Mouse (Mus musculus) liver, adult 2 months (tissue): ENCODE data around the gene Mybpc2. TPM values are rescaled to one million over a fixed set of nuclear protein-coding genes. Genes with fewer than 3 reads are reported as not detected.

Source experiments
- DNase-seq: peaks from one replicate; pipeline ENCODE4 v3.0.0-alpha.2; 2011; ENCODE audit warnings: low read depth, low spot score; ENCODE audit errors: extremely low read depth
- H3K27ac ChIP-seq: fragments of 200-500 bp; replicated peaks from 2 replicates; pipeline ENCODE4 v1.5.1; 2012; ENCODE audit warnings: low read depth, mild to moderate bottlenecking, control low read depth, inconsistent platforms, low read length; ENCODE audit not compliant: insufficient read depth
- H3K27me3 ChIP-seq: fragments of 200-500 bp; 2 replicates; pipeline ENCODE4 v1.6.1; 2012; ENCODE audit warnings: mild to moderate bottlenecking, moderate library complexity, low read length, inconsistent platforms; ENCODE audit not compliant: control insufficient read depth, insufficient read depth
- H3K36me3 ChIP-seq: fragments of 200-500 bp; 2 replicates; pipeline ENCODE4 v1.6.1; 2012; ENCODE audit warnings: low read length, inconsistent platforms; ENCODE audit not compliant: control insufficient read depth, insufficient read depth
- H3K4me1 ChIP-seq: fragments of 200-500 bp; 2 replicates; pipeline ENCODE4 v1.6.1; 2011; ENCODE audit warnings: low read length; ENCODE audit not compliant: control insufficient read depth, insufficient read depth
- H3K4me3 ChIP-seq: fragments of 200-500 bp; 2 replicates; pipeline ENCODE4 v1.5.1; 2011; ENCODE audit warnings: low read depth, mild to moderate bottlenecking, control low read depth, low read length, moderate library complexity; ENCODE audit not compliant: insufficient read depth
- H3K79me2 ChIP-seq: fragments of 200-500 bp; 2 replicates; pipeline ENCODE4 v1.6.1; 2012; ENCODE audit warnings: inconsistent platforms, mild to moderate bottlenecking, low read length, moderate library complexity; ENCODE audit not compliant: control insufficient read depth, insufficient read depth
- H3K9ac ChIP-seq: fragments of 200-500 bp; 2 replicates; pipeline ENCODE4 v1.6.1; 2012; ENCODE audit warnings: low read depth, mild to moderate bottlenecking, control low read depth, inconsistent platforms, low read length
- CTCF ChIP-seq: fragments of 200-500 bp; IDR thresholded peaks from 2 replicates; pipeline ENCODE4 v1.5.1; 2011; ENCODE audit warnings: low read depth, low read length, control low read depth
- POLR2A ChIP-seq: fragments of 200-500 bp; IDR thresholded peaks from 2 replicates; pipeline ENCODE4 v1.6.1; 2011; ENCODE audit warnings: low read length, control low read depth; ENCODE audit not compliant: insufficient read depth; ENCODE audit errors: extremely low read depth
- WGBS: fragments of 180-500 bp; shearing (Covaris S2); methylation state at CpG from one replicate; pipeline ENCODE4 v1.1.7; 2018; 5-methylcytosine and 5-hydroxymethylcytosine counted together
- polyA plus RNA-seq: library from polyadenylated mRNA; depleted of rRNA; stranded (reverse); fragments of >200 nt; gene quantifications from 2 replicates; pipeline ENCODE4 v1.2.3, GENCODE M21; 2012
- total RNA-seq: library from RNA; depleted of rRNA; stranded (reverse); fragments of >200 nt; gene quantifications from 2 replicates; pipeline ENCODE4 v1.2.3, GENCODE M21; 2014

Mybpc2 gene
- total and polyA plus RNA-seq, 2 experiments, result 0.55 TPM; not detected in 1

- Histone ChIP-seq H3K4me1 (no peaks in the 10 kb centered on the region), H3K27ac (no peak overlapping the region), H3K36me3 (no peaks in the 10 kb centered on the region), H3K9ac (no peak overlapping the region), H3K4me3 (no peak overlapping the region), H3K79me2 (no peaks in the 10 kb centered on the region), H3K27me3 (no peaks in the 10 kb centered on the region)
- no peak for TF ChIP-seq POLR2A
- no peak for TF ChIP-seq CTCF
- no peak for DNase-seq
- 93% methylated on average over 12 of the region's 12 CpGs for WGBS
Observed at GRCm38 (mm10) chr7:44543071-44543470, 18.6 kb upstream of the Mybpc2 start.

GRCm38 (mm10) chr7:44542555-44542954, 18.1 kb upstream of the Mybpc2 start:
- Histone ChIP-seq H3K4me1 (no peaks in the 10 kb centered on the region), H3K4me3 (no peak overlapping the region), H3K27me3 (no peaks in the 10 kb centered on the region), H3K27ac (no peak overlapping the region), H3K79me2 (no peaks in the 10 kb centered on the region), H3K9ac (no peak overlapping the region), H3K36me3 (no peaks in the 10 kb centered on the region)
- whole genome bisulfite sequencing, result 92% methylated on average over 11 of the region's 11 CpGs
- DNase-seq, result no peak
- TF ChIP-seq POLR2A, result no peak
- TF ChIP-seq CTCF, result no peak

- H3K27ac ChIP-seq, result no peak overlapping the region
- TF ChIP-seq CTCF (no peak), POLR2A (no peak)
- H3K79me2 ChIP-seq, result no peaks in the 10 kb centered on the region
- H3K36me3 ChIP-seq, result no peaks in the 10 kb centered on the region
- H3K4me3 ChIP-seq, result no peak overlapping the region
- no peaks in the 10 kb centered on the region for H3K27me3 ChIP-seq
- no peak for DNase-seq
- no peaks in the 10 kb centered on the region for H3K4me1 ChIP-seq
- WGBS, result 95% methylated on average over 41 of the region's 41 CpGs
- H3K9ac ChIP-seq, result no peak overlapping the region
Observed at GRCm38 (mm10) chr7:44538756-44539624, 14.5 kb upstream of the Mybpc2 start.

GRCm38 (mm10) chr7:44537496-44537895, 13.0 kb upstream of the Mybpc2 start:
- H3K9ac ChIP-seq, result no peak overlapping the region
- DNase-seq, result no peak
- H3K36me3 ChIP-seq, result no peaks in the 10 kb centered on the region
- 95% methylated on average over 13 of the region's 13 CpGs for WGBS
- no peaks in the 10 kb centered on the region for H3K79me2 ChIP-seq
- TF ChIP-seq CTCF (no peak), POLR2A (no peak)
- H3K4me1 ChIP-seq, result no peaks in the 10 kb centered on the region
- H3K4me3 ChIP-seq, result no peak overlapping the region
- no peak overlapping the region for H3K27ac ChIP-seq
- H3K27me3 ChIP-seq, result no peaks in the 10 kb centered on the region

GRCm38 (mm10) chr7:44537009-44537408, 12.6 kb upstream of the Mybpc2 start:
- TF ChIP-seq CTCF (no peak), POLR2A (no peak)
- H3K27me3 ChIP-seq, result no peaks in the 10 kb centered on the region
- 86% methylated on average over 7 of the region's 7 CpGs for WGBS
- no peaks in the 10 kb centered on the region for H3K79me2 ChIP-seq
- DNase-seq, result no peak
- H3K27ac ChIP-seq, result no peak overlapping the region
- no peaks in the 10 kb centered on the region for H3K36me3 ChIP-seq
- no peak overlapping the region for H3K9ac ChIP-seq
- H3K4me1 ChIP-seq, result no peaks in the 10 kb centered on the region
- H3K4me3 ChIP-seq, result no peak overlapping the region

DNA sequence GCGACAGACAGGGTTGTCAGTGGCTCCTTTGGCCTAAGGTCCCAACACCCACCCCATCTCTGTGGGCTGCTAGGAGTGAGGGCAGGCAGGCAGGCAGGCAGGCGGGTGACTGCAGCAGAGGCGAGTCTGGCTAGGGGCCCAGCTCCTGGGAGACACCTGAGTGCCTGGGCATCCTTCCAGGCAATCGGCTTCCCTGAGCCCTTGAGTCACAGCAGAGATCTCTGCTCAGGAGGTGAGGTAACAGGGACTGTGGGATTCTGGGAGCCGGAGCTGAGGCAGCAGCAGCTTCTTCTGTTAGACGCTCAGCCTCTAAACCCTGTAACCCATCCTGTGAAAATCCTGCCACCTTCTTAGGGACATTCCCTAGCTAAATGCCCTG, 12.1 kb upstream of the Mybpc2 start:
- Histone ChIP-seq H3K36me3 (no peaks in the 10 kb centered on the region), H3K4me3 (no peak overlapping the region), H3K4me1 (no peaks in the 10 kb centered on the region), H3K79me2 (no peaks in the 10 kb centered on the region), H3K27me3 (no peaks in the 10 kb centered on the region), H3K27ac (no peak overlapping the region), H3K9ac (no peak overlapping the region)
- DNase-seq, result no peak
- TF ChIP-seq CTCF, result no peak
- TF ChIP-seq POLR2A, result no peak
- 66% methylated on average over 6 of the region's 6 CpGs for WGBS
